Mouse (Mus musculus): Measurements from ENCODE around the gene Gars. TPM values are rescaled to one million over a fixed set of nuclear protein-coding genes. Genes with fewer than 3 reads are reported as not detected.

Gars gene
- polyA plus RNA-seq, 1 experiment from 2014 or later: 172 TPM

DNA sequence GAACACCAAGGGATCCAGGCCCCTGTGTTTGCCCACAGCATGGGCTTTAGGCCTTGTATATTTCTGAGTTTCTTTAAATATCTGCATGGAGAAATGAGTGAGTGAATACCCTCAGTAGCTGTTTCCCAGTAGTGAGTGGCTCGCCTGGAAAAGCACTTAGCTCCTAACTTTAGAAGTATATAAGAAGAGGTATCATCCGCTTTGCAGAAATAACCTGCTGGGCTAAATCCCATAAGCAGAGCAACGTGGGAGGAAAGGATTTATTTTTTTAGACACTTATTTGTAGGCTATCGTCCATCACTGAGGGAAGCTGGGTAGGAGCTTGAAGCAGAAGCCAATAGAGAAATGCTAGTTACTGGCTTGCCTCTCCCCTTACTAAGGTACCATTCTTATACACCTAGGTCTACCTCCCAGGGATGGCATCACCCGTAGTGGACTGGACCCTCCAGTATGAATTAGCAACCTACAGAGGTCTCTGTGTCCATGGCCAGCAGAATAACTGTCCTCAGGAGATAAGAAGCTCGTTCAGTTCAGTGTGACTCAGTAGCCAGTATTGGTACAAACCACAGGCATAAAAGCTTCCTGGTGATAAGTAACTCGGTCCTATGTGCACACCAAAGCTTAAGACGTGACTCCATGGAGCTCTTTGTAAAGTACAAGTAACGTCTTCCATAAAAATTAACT, 26.1 kb downstream of the Gars start:
- H3K27ac ChIP-seq (replicated peaks; ENCODE audit: low read depth, low read length): no peak overlapping the region
- ATAC-seq (ENCODE audit: insufficient number of reproducible peaks, low FRiP score, low TSS enrichment, low read depth) (no peak), DNase-seq (ENCODE audit: low spot score) (no peak)
- H3K4me1 ChIP-seq (ENCODE audit: control insufficient read depth, insufficient read depth, low read length): no peaks in the 10 kb centered on the region
- H3K4me2 ChIP-seq (ENCODE audit: low read depth, severe bottlenecking): no peak overlapping the region
- H3K9ac ChIP-seq (ENCODE audit: low read length): no peak overlapping the region
- 91% methylated on average over 9 of the region's 9 CpGs for WGBS
- H3K27me3 ChIP-seq (ENCODE audit: control insufficient read depth, insufficient read depth, low read length): no peaks in the 10 kb centered on the region
- H3K4me3 ChIP-seq (ENCODE audit: low read depth, low read length): no peak overlapping the region
- H3K9me3 ChIP-seq (ENCODE audit: control insufficient read depth, low read length): no peaks in the 10 kb centered on the region
- H3K36me3 ChIP-seq (ENCODE audit: control insufficient read depth, insufficient read depth, low read length): peaks cover 4% of the 10 kb centered on the region; the same call in 1 of the 2 replicates

DNA sequence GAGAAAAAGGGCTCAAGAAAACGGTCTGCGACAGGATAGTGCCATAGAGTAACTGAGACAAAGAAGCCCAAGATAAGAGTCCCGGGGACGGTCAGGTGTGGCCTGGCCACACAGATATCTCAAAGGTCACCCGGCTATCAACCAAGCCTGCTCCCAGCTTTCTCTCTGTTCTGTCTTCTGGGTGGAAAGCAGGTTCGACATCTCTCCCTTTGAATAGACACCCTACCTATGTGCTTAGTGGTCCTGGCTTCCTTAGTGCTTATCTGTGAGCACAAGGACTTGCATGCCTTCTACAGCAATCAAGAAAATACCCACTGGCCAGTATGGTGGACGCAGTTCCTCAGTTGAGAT, 26.6 kb downstream of the Gars start:
- Histone ChIP-seq H3K4me3 (ENCODE audit: low read depth, low read length) (no peak overlapping the region), H3K27ac (replicated peaks; ENCODE audit: low read depth, low read length) (no peak overlapping the region), H3K36me3 (ENCODE audit: control insufficient read depth, insufficient read depth, low read length) (peaks cover 4% of the 10 kb centered on the region; the same call in 1 of the 2 replicates), H3K9me3 (ENCODE audit: control insufficient read depth, low read length) (no peaks in the 10 kb centered on the region), H3K4me2 (ENCODE audit: low read depth, severe bottlenecking) (no peak overlapping the region), H3K9ac (ENCODE audit: low read length) (no peak overlapping the region), H3K27me3 (ENCODE audit: control insufficient read depth, insufficient read depth, low read length) (no peaks in the 10 kb centered on the region), H3K4me1 (ENCODE audit: control insufficient read depth, insufficient read depth, low read length) (no peaks in the 10 kb centered on the region)
- DNase-seq (ENCODE audit: low spot score) (no peak), ATAC-seq (ENCODE audit: insufficient number of reproducible peaks, low FRiP score, low TSS enrichment, low read depth) (no peak)
- 89% methylated on average over 7 of the region's 7 CpGs for WGBS

DNA sequence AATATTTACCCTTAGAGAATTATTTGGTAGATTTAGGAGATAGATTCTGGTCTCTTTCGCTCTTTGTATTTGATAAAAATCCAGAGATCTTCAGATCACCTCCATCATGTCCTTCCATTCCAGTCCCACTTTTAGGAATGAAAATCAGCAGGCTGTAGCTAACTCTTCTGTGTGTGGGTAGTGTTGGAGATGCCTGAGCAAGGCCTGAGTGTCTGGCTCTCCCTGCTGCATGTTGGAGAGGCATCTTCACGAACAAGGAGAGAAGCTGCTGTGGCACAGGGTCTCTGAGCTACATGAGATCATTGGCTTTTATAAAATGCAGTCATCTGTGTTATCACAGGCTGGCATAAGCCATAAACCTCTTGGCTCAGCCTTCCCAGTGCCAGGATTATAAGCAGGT, 28.1 kb downstream of the Gars start:
- 95% methylated on average over 2 of the region's 2 CpGs for WGBS
- no peak for ATAC-seq (ENCODE audit: insufficient number of reproducible peaks, low FRiP score, low TSS enrichment, low read depth)
- peaks cover 2% of the 10 kb centered on the region; the same call in 1 of the 2 replicates for H3K36me3 ChIP-seq (ENCODE audit: control insufficient read depth, insufficient read depth, low read length)

DNA sequence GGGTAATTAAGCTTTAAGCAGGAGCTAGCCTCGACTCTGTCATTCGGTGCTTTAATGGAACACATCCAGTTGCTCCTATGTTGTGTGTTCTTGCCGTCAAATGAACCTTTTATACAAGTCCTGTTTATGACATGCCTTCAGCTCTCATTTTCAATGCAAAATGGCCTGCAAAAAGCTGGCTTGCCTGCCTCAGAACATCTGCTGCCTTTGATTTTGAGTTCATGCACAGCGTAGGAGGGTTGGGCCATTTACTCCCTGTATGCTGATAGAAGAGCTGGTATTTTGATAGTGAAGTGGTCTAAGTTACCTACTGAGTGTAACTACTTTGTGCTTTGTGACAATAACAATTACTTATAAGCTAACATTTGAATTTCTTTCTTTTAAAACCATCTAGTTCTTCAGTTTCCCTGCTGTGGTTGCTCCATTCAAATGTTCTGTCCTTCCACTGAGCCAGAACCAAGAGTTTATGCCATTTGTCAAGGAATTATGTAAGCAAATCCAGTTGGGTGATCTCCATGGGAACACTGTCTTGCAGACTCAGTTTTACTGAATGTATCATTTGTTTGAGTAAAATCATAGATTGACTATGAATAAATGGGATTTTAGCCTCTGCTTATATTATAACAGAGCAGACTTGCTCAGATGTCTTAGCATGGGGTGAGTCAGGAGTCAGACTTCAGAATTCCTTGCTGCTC, 38.9 kb downstream of the Gars start:
- Histone ChIP-seq H3K4me1 (ENCODE audit: control insufficient read depth, insufficient read depth, low read length) (no peaks in the 10 kb centered on the region), H3K4me3 (ENCODE audit: low read depth, low read length) (no peak overlapping the region), H3K27me3 (ENCODE audit: control insufficient read depth, insufficient read depth, low read length) (no peaks in the 10 kb centered on the region), H3K9me3 (ENCODE audit: control insufficient read depth, low read length) (no peaks in the 10 kb centered on the region), H3K4me2 (ENCODE audit: low read depth, severe bottlenecking) (no peak overlapping the region), H3K36me3 (ENCODE audit: control insufficient read depth, insufficient read depth, low read length) (peaks cover 21% of the 10 kb centered on the region), H3K9ac (ENCODE audit: low read length) (no peak overlapping the region), H3K27ac (replicated peaks; ENCODE audit: low read depth, low read length) (no peak overlapping the region)
- no peak for DNase-seq (ENCODE audit: low spot score)
- ATAC-seq (ENCODE audit: insufficient number of reproducible peaks, low FRiP score, low TSS enrichment, low read depth): no peak
- WGBS: 84% methylated on average over 4 of the region's 4 CpGs

More for the DNA sequence above, 28.1 kb downstream of the Gars start:
- Histone ChIP-seq H3K4me1 (ENCODE audit: control insufficient read depth, insufficient read depth, low read length) (no peaks in the 10 kb centered on the region), H3K9me3 (ENCODE audit: control insufficient read depth, low read length) (no peaks in the 10 kb centered on the region), H3K9ac (ENCODE audit: low read length) (no peak overlapping the region), H3K27ac (replicated peaks; ENCODE audit: low read depth, low read length) (no peak overlapping the region), H3K27me3 (ENCODE audit: control insufficient read depth, insufficient read depth, low read length) (no peaks in the 10 kb centered on the region), H3K4me3 (ENCODE audit: low read depth, low read length) (no peak overlapping the region), H3K4me2 (ENCODE audit: low read depth, severe bottlenecking) (no peak overlapping the region)
- DNase-seq (ENCODE audit: low spot score): no peak

DNA sequence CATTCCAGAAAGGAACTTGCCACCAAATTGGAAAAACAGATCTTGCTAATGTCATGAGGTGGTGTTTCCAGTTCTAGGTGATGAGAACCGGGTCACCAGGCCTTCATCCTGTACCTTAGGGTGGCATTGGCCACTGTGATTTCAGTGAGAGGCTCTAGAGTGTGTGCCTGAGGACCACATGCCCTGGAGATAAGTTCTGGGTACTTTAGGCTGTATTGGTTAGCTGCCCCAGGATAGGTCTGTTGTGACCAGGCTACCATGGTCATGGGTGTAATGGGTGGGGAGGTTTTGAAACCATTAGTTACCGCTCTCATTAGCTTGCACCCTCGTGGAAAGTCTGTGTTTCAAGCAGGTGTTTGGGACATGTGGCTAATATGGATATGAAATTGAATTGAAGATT, 43.6 kb downstream of the Gars start:
- no peaks in the 10 kb centered on the region for H3K27me3 ChIP-seq (ENCODE audit: control insufficient read depth, insufficient read depth, low read length)
- H3K27ac ChIP-seq (replicated peaks; ENCODE audit: low read depth, low read length): no peak overlapping the region
- no peak overlapping the region for H3K4me3 ChIP-seq (ENCODE audit: low read depth, low read length)
- no peak for DNase-seq (ENCODE audit: low spot score)
- no peaks in the 10 kb centered on the region for H3K4me1 ChIP-seq (ENCODE audit: control insufficient read depth, insufficient read depth, low read length)
- H3K36me3 ChIP-seq (ENCODE audit: control insufficient read depth, insufficient read depth, low read length): peaks cover 19% of the 10 kb centered on the region
- no peaks in the 10 kb centered on the region for H3K9me3 ChIP-seq (ENCODE audit: control insufficient read depth, low read length)
- no peak for ATAC-seq (ENCODE audit: insufficient number of reproducible peaks, low FRiP score, low TSS enrichment, low read depth)
- WGBS: 86% methylated on average over 3 of the region's 3 CpGs
- H3K9ac ChIP-seq (ENCODE audit: low read length): no peak overlapping the region
- H3K4me2 ChIP-seq (ENCODE audit: low read depth, severe bottlenecking): no peak overlapping the region

DNA sequence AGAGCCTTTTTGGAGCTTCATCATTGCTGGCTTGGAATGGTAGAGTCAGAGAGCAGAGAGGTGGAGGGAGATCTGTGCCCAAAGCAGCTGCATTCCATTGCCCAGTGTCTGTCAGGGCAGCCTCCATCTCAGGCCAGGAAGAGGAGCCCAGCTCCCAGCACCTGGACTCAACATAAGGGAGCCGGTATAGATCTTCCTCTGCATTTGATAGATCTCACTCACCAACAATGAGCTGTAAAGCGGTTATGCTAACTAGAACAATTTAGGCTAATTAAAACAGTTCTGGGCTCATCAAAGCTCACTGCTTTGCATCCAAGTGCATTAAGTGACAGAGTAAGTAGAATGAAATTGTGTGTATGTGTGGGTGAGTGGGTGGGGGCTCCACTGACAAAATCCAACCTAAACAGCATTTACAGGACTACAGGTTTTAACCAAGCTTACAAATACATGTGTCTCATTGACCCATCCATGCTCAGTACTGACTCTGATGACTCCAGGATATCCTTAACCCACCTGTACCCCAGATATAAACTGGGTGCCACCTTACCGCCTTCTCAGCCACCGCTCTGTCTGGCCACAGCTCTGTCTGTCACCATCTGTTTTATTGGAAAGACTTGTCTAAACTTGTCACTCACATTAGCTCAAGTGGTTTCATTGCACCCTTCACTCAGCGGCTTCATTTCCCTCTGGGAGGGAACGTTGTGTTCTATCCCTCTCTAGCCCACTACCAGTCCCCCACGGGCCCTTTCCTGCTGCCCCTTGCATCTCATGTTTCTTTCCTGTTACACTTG, 44.6 kb downstream of the Gars start:
- H3K4me3 ChIP-seq (ENCODE audit: low read depth, low read length): no peak overlapping the region
- no peak overlapping the region for H3K27ac ChIP-seq (replicated peaks; ENCODE audit: low read depth, low read length)
- no peaks in the 10 kb centered on the region for H3K9me3 ChIP-seq (ENCODE audit: control insufficient read depth, low read length)
- H3K36me3 ChIP-seq (ENCODE audit: control insufficient read depth, insufficient read depth, low read length): peaks cover 11% of the 10 kb centered on the region
- no peaks in the 10 kb centered on the region for H3K27me3 ChIP-seq (ENCODE audit: control insufficient read depth, insufficient read depth, low read length)
- 78% methylated on average over 7 of the region's 7 CpGs for WGBS
- no peak overlapping the region for H3K9ac ChIP-seq (ENCODE audit: low read length)
- no peaks in the 10 kb centered on the region for H3K4me1 ChIP-seq (ENCODE audit: control insufficient read depth, insufficient read depth, low read length)
- no peak for ATAC-seq (ENCODE audit: insufficient number of reproducible peaks, low FRiP score, low TSS enrichment, low read depth)
- no peak for DNase-seq (ENCODE audit: low spot score)
- no peak overlapping the region for H3K4me2 ChIP-seq (ENCODE audit: low read depth, severe bottlenecking)

DNA sequence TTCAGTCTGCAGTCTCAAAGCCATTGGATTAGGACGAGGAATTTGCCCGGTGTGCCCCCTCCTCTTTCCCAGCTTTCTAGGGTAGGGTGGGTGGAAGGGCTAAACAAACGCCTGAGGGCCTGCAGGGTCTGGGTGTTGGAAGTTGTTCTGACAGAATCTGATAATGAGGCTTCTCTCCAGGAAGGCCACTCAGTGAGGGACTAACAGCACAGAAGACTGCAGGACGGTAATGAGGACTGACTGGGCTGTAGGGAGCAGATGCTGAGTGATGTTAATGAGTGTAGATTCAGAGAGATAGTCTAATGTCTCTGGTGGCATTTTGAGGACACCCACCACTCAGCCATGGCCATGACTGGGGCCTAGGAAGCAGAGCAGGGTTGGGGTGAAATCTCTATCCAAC, 49.5 kb downstream of the Gars start:
- Histone ChIP-seq H3K27ac (replicated peaks; ENCODE audit: low read depth, low read length) (no peak overlapping the region), H3K36me3 (ENCODE audit: control insufficient read depth, insufficient read depth, low read length) (no peaks in the 10 kb centered on the region), H3K4me2 (ENCODE audit: low read depth, severe bottlenecking) (no peak overlapping the region), H3K4me3 (ENCODE audit: low read depth, low read length) (no peak overlapping the region), H3K9me3 (ENCODE audit: control insufficient read depth, low read length) (no peaks in the 10 kb centered on the region), H3K9ac (ENCODE audit: low read length) (no peak overlapping the region), H3K4me1 (ENCODE audit: control insufficient read depth, insufficient read depth, low read length) (no peaks in the 10 kb centered on the region), H3K27me3 (ENCODE audit: control insufficient read depth, insufficient read depth, low read length) (no peaks in the 10 kb centered on the region)
- DNase-seq (ENCODE audit: low spot score) (no peak), ATAC-seq (ENCODE audit: insufficient number of reproducible peaks, low FRiP score, low TSS enrichment, low read depth) (no peak)
- 25% methylated on average over 4 of the region's 4 CpGs for WGBS

DNA sequence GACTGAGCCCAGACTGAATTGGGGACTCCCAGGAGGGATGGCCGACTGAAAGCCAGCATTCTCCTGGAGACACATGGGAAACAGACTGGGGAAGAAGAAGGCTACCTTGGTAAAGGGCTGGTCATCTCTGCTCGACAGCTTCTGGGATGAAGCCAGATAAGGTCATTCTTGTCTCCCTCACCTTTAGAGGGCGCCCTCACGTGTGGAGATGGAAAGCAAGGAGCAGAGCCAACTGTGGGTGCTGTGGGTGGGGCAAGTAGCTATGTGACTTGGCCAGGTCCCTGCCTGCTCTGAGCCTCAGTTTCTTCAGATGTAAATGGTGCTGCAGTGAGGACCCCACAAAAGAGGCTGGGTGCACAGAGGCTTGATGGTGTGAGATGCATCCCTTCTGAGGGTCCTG, 52.8 kb downstream of the Gars start:
- ATAC-seq (ENCODE audit: insufficient number of reproducible peaks, low FRiP score, low TSS enrichment, low read depth): no peak
- WGBS: 39% methylated on average over 4 of the region's 4 CpGs
- no peaks in the 10 kb centered on the region for H3K9me3 ChIP-seq (ENCODE audit: control insufficient read depth, low read length)
- no peak for DNase-seq (ENCODE audit: low spot score)
- H3K27me3 ChIP-seq (ENCODE audit: control insufficient read depth, insufficient read depth, low read length): no peaks in the 10 kb centered on the region
- no peak overlapping the region for H3K4me3 ChIP-seq (ENCODE audit: low read depth, low read length)
- H3K4me2 ChIP-seq (ENCODE audit: low read depth, severe bottlenecking): no peak overlapping the region
- no peak overlapping the region for H3K9ac ChIP-seq (ENCODE audit: low read length)
- H3K4me1 ChIP-seq (ENCODE audit: control insufficient read depth, insufficient read depth, low read length): no peaks in the 10 kb centered on the region
- no peaks in the 10 kb centered on the region for H3K36me3 ChIP-seq (ENCODE audit: control insufficient read depth, insufficient read depth, low read length)
- H3K27ac ChIP-seq (replicated peaks; ENCODE audit: low read depth, low read length): no peak overlapping the region

Measured in limb, embryonic 11.5 days (tissue).